Mouse (Mus musculus): ENCODE data around the gene Rtn4rl1. TPM values are rescaled to one million over a fixed set of nuclear protein-coding genes. Genes with fewer than 3 reads are reported as not detected.
A peak's percentile ranks its signal among the peaks of the same experiment; 100 is the strongest.
"Not testable (repeated sequence)": the region's sequence is repeated elsewhere in the genome, so short reads cannot be mapped to it uniquely, and the experiment has no call there.

Rtn4rl1 gene
- total RNA-seq, 2 experiments from 2014 or later = 20.3 to 23.2 TPM

DNA sequence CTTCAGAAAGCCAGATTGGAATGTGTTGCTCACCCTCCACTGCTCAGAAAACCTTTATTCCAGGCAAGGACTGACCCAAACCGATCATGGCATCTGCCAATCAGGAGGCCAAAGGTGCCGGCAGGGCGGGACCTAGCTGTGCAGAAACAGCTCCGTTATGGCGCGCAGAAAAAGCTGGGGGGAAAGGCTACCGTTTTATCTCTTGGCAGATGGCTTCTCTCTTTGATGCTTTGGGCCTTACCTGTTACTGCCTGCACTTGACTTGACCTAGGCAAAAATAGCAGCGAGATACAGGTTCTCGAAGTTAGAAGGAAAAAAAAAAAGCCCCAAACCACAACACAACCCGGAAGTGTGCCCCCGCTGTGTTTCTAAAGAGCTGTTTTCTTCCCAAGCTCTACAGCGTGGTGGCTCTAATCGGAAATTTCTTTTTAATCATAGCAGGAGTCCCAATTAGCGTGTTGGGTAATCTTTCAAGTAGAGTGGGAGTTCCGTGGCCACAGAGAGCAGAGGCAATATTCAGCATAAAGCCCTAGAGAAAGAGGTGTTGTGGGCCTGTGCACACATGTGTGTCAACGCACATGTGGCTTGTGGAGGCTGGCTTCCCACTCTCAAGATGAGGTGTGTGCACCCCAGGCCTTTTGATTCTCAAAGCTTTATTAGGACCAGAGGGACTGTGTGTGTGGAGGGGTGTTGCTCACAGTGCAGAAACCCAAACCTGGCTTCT, 85.9 kb downstream of the Rtn4rl1 start:
- DNase-seq = peak; percentile 44

DNA sequence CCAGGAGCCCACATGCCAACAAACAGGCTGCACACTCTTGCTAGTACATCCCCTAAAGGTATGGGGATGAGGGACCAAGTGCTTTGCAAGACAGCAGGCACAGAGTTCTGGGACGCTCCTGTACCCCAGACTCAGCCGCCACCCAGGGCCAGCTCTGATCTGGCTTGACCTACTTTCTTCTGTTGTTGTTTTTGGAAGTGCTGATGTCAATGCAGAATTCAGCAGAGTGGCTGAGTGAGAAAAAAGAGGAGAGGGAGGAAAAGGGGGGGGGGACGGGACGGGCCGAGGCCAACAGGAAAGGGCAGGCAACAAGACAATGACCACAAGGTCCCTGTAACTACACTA, 86.5 kb downstream of the Rtn4rl1 start:
- DNase-seq = no peak

DNA sequence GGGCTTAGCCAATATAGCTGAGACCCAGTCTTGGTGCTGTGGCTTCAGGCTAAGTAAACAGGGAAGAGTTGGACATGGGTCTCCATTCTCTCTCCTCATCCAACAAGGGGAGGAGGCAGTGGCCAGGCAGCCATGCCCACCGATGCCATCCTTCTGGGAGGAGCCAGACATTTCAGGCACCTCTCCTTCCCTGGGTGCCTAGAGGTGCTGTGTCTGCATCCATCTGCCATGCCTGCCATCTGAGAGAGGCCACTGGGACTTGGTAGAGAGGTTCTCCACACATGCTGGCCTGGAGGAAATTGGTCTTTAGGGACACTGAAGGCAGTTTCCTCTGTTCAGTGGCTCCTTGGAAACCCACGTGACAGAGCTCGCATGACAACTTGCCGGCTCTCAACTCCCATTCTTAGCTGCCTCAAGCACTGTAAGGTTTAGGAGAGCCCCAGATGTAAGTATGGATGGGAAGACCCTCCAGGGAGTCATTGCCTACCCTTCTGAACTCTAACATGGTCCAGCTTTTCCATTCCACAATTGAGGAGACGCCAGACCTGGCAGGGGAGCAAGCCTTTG, 86.9 kb downstream of the Rtn4rl1 start:
- DNase-seq = no peak

DNA sequence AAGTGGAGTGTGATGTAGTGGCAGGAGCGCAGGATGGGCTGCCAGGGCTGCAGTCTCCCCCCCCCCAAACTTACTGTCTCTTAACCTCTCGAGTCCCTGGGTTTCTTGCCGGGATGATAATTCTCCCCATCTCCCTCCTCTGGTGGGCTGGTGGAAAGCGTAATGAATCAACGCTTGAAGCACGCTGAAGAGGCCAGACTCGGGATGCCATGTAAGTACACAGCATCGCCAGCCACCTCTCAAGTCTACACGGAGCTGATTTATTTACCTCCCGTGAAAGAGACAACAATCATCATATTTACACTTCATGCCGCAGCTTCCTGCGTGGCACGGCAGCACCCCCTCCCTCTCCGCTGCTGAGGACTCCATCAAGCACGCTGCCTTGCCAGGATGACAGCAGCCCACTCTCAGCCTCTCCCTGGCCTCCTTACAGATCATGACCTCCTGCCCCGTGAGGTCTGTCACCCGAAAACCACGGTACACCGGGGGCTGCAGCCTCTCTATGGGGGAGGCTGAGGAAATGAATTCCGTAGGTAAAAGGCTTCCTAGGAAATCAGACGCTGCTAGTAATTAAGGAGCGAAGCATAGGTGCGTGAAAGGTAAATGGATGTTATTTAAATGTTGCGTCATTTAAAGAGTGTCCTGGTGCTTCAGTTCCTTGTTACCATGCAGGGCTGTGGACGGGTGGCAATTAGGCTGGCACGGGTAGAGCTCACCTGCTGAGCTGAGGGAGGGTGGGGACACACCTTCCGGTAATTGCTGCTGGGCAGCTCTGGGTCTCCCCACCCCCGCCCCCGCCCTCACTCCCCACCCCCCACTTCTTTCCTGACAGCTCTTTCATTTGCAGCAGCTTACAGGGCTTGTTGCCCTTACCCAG, 88.0 kb downstream of the Rtn4rl1 start:
- DNase-seq = no peak

DNA sequence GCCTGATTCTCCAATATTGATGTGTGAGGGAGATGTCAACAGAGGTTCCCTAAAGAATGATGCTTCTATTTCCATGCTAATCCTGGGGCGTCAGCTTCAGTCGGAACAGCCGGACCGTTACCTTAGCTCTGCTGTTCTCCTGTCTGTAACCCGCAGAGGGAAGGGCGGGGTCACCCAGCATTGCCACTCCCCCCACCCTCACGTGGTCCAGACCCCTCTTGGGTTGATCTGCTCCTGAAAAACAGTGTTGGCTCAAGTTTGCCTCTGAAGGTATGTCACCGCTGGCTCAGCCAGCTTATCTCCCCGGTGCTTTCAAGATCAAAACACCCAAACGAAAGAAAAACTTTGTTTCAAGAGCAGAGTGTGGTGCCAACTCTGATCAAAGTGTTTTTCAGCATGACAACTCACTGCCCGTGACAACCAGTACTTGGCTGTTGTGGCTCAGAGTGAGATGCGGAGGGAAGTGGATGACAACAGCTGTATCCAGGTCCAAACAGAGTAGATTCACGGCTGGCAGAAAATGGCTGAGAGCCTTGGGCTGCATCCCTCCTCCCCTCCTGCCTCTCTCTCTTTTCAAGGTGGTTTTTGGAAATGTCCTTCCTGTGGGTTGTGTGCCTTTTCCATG, 89.0 kb downstream of the Rtn4rl1 start:
- DNase-seq = peak; percentile 55

DNA sequence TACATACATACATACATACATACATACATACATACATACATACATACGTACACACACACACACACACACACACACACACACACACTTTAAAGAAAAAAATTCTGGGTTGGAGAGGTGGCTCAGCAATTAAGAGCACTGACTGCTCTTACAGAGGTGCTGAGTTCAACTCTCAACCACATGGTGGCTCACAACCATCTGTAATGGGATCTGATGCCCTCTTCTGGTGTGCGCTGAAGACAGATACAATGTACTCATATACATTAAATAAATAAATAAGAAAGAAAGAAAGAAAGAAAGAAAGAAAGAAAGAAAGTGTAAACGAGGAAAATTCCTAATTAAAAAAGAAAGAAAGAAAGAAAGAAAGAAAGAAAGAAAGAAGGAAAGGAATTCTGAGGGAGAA, 90.2 kb downstream of the Rtn4rl1 start:
- not testable (repeated sequence) for DNase-seq

DNA sequence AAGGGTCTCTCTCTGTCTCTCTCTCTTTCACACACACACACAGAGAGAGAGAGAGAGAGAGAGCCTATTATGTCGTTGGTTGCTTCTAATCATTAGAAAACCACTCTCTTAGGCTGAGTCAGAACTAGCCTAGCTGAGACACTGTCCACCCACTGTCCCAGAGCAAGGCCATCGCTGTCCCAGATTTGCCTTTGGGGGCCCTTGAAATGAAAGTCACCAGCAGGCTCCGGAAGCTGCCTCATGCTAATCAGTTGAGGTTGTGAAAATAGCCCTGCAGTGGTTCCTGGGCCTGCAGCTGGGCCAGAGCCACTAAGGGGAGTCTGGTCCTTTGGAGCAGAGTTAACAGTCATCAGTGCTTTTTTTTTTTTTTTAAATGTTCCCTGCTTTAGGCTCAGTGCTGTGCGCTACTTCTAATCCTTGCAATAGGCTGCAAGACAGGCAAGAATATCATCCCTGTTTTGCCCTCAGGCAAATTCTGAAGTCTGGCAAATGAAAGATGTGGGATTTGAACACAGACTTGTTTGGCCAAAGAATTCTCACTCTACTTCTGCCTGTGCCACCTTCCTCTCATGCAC, 92.4 kb downstream of the Rtn4rl1 start:
- no peak for DNase-seq

DNA sequence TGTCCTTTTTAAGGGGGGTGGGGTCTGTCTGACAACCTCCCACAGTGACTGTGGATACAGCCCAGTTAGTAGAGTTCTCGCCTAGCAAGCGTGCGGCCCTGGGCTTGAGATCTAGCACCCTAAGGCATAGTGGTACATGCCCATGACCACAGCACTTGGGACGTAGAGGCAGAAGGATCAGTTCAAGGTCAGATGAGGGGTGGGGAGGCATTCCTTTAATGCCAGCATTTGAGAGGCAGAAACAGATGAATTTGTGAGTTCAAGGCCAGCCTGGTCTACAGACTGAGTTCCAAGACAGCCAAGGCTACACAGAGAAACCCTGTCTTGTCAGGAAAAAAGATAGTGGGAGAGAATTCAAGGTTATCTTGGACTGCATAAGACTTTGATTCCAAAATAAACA, 93.3 kb downstream of the Rtn4rl1 start:
- no peak for DNase-seq

DNA sequence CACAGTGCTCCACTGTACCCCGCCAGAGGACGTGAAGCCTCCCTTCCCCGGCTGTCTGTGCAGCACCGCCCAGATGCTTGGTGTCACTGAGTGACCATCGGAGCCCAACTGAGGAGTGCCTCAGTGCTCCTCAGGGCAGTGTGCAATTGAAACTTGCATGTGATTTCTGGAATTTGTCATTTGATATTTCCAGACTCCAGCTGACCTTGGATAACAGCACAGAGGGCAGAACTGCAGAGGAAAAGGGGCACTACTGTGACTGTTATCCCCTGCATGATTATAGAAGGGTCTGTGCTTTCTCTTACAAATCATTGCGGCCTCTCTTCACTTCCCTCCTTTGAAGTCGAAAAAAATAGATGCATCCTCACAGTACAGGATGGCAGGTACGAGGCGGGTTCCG, 94.4 kb downstream of the Rtn4rl1 start:
- DNase-seq = no peak

DNA sequence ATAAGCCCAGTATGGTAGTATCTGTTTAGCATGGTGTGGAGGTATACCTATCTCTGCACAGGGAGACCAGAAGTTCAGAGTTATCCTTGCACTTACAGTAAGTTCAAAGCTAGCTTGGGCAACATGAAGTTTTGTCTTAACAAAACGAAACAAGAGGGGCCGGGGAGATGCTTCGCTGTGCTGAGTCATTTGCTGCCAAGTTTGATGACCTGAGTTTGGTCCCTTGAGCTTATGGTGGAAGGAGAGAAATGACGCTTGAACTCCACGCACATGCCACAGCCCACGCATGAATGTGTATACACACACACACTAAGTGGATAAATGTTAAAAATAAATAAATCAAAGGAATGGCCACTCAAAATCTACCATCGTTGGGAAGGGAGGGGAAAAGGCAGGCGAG, 94.9 kb downstream of the Rtn4rl1 start:
- no peak for DNase-seq

DNA sequence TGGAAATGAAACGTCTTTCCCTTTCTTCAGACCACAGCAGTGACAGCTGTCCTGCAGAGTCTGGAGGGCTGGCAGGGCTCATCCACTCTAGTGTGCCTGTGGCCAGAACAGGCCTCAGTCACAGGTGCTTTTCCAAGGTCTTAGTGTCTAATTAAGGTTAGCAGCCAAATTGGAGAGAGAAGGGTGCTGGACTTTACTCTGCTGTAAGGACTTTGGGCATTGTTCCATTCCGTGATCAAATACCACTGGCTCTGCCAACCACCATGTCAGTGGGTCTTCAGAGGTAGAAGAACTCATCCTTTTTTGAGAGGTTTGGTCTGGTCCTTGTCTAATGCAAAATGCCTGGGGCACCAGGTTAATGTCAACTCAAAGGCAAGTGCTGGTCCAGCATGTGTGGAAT, 95.5 kb downstream of the Rtn4rl1 start:
- no peak for DNase-seq

DNA sequence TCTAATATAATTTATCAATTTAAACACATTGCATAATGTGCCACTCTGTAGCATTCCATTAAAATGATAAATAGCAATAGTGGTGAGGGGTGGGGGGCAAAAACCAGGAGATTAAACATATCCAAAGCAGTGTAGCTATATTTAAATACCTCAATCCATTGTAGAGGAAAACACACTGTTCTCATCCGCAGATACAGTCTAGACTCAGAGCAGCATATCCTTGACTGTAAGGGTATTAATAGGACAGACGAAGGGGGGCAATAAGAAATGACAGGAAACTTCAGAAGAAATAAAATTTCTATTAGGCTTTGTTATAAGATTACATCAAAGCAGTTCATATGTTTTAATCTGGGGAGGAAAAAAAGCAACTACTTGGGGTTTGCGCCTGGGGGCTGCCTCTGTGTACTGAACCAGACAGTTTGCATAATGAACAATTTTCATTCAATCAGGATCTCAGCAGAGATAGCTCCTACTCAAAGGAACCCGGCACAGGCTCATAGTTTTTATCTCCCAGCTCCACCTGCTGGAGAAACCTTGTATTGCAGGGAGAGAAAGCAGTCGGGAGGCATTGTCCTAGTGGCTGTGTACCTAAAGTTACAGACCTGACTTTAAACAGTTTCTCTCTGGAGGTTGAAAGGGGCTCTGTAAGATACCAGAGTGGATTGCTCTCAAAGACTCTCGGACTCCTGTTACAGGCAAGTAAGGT, 97.1 kb downstream of the Rtn4rl1 start:
- peak; percentile 94 for DNase-seq

DNA sequence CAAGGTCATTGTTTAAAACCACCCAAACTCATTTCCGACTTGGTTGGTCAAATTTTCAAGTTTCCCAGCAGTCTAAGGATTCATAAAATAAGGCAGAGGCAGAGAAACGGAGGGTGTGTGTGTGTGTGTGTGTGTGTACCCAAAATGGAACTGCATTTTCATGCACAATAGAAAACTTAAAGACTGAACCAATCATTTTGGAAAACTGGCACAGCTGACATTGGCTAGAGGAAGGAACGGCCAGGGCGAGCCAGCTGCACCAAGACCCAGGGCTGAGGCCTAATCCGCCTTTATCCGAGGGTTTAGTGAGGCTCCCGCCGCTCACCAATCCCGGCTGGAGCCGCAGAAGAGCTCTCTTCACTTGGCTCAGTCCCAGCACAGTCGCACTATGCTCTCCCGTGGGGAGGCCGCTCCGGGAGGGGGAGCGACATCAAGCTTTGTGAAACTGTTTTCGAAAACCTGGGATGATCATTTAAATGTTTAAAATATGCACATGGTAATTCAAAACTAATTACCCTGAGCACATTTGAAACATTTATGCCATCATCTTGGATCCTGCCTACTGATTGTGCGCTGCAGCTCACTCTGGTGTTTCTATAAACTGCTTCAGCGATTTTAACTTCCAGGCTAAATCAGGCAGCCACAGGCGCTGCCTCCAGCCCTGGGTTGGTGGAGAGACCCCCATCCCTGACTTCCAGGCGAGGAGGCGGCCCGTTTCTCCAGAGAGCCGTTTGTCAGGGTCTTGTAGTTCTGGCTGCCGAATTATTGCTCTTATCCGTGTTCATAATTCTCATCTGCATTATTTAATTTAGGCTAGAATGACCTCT, 98.0 kb downstream of the Rtn4rl1 start:
- DNase-seq = peak; percentile 52

DNA sequence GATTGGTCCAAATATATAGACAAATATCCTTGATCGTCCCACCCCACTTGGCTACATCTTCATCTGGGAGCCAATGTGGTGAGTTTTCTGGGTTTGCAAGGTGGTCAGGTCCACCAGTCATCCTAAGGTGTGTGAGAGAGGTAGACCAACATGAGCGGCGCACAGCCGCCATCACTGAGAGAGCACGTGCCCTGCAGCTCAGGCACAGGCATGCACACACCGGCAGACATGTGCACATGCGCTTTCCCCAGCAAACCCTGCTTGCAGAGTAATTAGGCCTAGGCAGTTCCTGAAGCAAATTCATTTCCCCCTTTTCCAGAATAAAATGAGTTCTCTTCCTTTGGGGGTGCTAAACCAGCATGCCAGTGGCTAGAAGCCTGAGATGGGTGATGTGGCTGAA, 98.7 kb downstream of the Rtn4rl1 start:
- DNase-seq = no peak

DNA sequence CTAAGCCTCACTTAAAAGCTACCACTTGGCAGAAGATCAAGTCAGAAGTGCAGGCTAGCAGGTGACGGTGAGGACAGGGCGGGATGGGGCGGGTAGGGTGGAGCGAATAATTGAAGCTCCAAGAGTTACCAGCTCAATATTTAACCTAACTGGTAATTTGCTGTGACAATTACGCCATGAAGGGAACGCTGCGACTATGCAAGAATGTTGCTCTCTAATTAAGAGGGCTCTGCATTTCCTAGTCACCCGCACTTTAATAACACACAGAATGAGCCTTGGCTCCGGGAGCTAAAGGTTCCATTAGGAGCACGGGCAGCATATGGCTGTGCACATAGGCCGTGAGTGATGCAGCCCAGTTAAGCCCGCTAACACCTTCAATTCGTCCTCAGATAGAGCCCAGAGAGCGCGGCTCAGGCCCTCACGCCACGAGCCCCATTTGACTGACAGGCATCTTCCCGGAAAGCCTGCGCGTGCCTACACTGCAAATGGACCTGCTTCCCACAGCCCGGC, 100.3 kb downstream of the Rtn4rl1 start:
- peak; percentile 7 for DNase-seq

DNA sequence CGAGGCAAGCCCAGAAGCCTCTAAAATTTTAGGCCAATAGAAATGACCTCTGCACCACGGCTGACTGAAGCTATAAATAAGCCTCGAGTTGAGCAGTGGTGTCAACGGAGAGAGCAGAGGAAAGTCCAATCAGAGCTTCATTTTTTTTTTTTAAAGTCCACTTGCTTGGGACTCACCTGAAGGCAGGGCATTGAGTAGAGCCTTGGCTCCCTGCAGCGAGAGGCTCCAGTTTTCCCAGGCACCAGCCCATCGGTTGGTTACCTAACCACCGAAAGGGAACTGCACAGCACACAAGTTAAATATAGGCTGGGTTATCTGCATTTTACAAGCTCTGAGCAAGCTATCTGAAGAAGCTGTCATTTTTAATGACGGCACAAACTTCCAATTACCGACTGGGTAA, 101.3 kb downstream of the Rtn4rl1 start:
- DNase-seq = peak; percentile 37

DNA sequence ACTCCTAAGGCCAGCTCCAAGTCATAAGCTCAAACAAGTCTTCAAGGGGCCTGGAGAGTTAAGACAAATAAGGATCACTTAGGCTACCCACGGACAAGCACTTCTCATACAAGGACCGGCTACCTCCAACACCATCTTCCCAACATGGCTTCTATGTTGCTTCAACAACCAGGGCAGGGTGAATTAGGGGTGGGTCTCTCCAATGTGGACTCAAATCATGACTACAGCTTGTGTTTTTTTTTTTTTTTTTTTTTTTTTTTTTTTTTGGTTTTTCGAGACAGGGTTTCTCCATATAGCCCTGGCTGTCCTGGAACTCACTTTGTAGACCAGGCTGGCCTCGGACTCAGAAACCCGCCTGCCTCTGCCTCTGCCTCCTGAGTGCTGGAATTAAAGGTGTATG, 102.0 kb downstream of the Rtn4rl1 start:
- not testable (repeated sequence) for DNase-seq

DNA sequence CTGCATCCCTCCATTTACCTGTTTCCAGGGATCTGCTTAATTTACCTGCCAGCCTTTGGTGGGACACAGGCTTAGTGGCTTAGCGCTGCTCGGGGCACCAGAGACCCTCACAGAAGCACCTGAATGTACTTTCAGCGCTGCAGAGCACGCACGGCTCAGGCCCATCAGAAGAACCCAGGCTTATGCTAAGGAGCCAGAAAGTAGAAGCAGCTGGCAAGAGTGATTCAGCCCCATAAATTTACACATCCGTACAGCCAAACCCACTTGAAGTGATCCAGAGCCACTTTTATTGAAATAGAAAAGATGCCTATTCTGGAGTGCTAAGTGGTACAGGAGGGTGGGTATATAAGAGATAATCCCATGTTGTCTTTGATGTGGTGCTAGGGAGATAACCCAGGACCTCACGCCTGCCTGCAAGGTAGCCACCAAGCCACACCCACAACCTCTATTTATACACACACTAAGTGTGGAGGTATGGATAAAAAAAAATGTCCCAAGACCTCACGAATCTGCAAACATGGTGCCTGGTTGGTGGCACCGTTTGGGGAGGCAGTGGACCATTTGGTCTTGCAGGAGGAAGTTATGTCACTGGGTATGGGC, 102.9 kb downstream of the Rtn4rl1 start:
- peak; percentile 4 for DNase-seq

DNA sequence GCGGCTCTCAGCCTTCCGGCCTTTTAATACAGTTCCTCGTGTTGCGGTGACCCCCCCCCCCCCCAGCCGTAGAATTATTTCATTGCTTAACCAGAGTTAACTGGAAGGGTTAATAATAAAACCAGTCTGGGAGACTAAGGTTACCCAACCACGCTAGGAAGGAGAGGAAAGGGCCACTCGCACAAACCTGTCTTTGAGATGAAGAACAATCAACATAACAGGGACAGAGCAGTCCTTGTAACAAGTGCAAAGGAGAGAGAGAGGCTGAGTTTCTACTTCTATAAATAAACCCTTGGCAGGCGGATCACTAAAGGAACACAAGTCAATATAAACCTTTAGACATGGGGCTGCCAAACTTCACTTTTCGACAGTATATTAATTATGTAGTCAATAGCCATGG, 104.0 kb downstream of the Rtn4rl1 start:
- peak; percentile 8 for DNase-seq

DNA sequence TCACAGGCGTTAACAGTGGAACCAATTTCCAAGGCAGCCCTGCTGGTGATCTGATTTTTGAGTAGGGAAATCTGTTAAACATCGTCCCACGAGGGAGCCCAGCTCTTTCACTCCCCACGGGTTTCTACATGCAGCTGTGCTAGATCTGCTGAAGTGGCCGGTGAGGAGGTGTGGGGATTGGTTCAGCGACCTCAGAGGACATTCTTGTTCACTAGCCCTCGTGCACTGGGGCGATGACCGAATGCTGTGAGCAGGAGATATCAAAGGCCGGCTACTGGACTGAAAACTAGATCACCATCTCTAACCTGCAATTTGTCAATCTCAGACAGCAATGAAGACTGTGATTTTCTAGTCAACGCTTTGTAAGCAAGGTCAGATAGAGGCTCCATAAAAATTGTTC, 104.9 kb downstream of the Rtn4rl1 start:
- DNase-seq = peak; percentile 14

DNA sequence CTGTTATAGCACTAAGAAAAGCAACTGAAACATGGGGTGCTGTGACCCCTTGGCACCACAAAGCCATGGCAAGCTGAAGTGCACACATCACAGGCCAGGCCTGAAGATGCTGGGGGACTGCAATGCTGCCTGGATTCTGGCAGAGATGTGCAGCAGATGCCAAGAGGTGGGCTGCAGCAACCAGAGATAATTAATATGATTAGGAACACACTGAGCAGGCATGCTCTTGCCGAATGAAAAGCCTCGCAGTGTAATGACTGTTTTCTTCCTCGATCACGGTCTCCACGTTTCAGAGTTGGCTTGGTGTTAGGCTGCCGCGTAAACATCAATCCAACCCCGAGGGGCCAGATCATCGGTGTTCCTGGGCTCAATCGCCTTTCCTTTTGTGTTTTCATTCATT, 106.2 kb downstream of the Rtn4rl1 start:
- DNase-seq = no peak
